Mouse (Mus musculus): Measurements from ENCODE around the gene Samd4b.

- TF ChIP-seq CTCF (IDR thresholded peaks at IDR 0.05; ENCODE audit: borderline replicate concordance, extremely low read depth, insufficient read depth, insufficient read length) (no peak), POLR2A (IDR thresholded peaks at IDR 0.05; ENCODE audit: borderline replicate concordance, extremely low read depth, insufficient read depth, insufficient read length, poor library complexity, severe bottlenecking) (no peak)
Observed at GRCm38 (mm10) chr7:28442688-28443087, 155.3 kb downstream of the Samd4b start.

Measured in brain, embryonic 14.5 days (tissue).